Mouse (Mus musculus): ENCODE data around the gene Cdh18. TPM values are rescaled to one million over a fixed set of nuclear protein-coding genes. Genes with fewer than 3 reads are reported as not detected.
"Not testable (repeated sequence)": the region's sequence is repeated elsewhere in the genome, so short reads cannot be mapped to it uniquely, and the experiment has no call there.

Gene Cdh18
- polyA plus RNA-seq, 1 experiment from 2014 or later = 0.33 TPM

- no peak for ATAC-seq (replicated peaks; ENCODE audit: insufficient number of reproducible peaks, insufficient read depth, low FRiP score, low read depth)
- no peak overlapping the region for H3K9ac ChIP-seq
- no peaks in the 10 kb centered on the region for H3K27me3 ChIP-seq
- WGBS = 55% methylated on average over 5 of the region's 5 CpGs
- H3K27ac ChIP-seq = no peak overlapping the region
- H3K9me3 ChIP-seq (replicated peaks) = no peaks in the 10 kb centered on the region
- no peak overlapping the region for H3K4me3 ChIP-seq
- no peaks in the 10 kb centered on the region for H3K4me1 ChIP-seq (replicated peaks)
- H3K4me2 ChIP-seq = no peak overlapping the region
- no peaks in the 10 kb centered on the region for H3K36me3 ChIP-seq
Measured at GRCm38 (mm10) chr15:23257751-23258440, 709.1 kb downstream of the Cdh18 start.

GRCm38 (mm10) chr15:23278421-23278820 lies 729.6 kb downstream of the Cdh18 start:
- no peak for ATAC-seq (replicated peaks; ENCODE audit: insufficient number of reproducible peaks, insufficient read depth, low FRiP score, low read depth)

GRCm38 (mm10) chr15:23305018-23305417 lies 756.2 kb downstream of the Cdh18 start:
- Histone ChIP-seq H3K4me2 (no peak overlapping the region), H3K27me3 (no peaks in the 10 kb centered on the region), H3K4me3 (no peak overlapping the region), H3K4me1 (replicated peaks) (no peaks in the 10 kb centered on the region), H3K9me3 (replicated peaks) (no peaks in the 10 kb centered on the region), H3K27ac (no peak overlapping the region), H3K9ac (no peak overlapping the region), H3K36me3 (no peaks in the 10 kb centered on the region)
- WGBS = 53% methylated on average over 1 of the region's 1 CpGs
- no peak for ATAC-seq (replicated peaks; ENCODE audit: insufficient number of reproducible peaks, insufficient read depth, low FRiP score, low read depth)

More at GRCm38 (mm10) chr15:23278421-23278820, 729.6 kb downstream of the Cdh18 start:
- no peaks in the 10 kb centered on the region for H3K9me3 ChIP-seq (replicated peaks)
- no peak overlapping the region for H3K4me3 ChIP-seq
- H3K27me3 ChIP-seq = no peaks in the 10 kb centered on the region
- H3K27ac ChIP-seq = no peak overlapping the region
- WGBS = 70% methylated on average over 4 of the region's 4 CpGs
- H3K4me1 ChIP-seq (replicated peaks) = no peaks in the 10 kb centered on the region
- no peaks in the 10 kb centered on the region for H3K36me3 ChIP-seq
- no peak overlapping the region for H3K4me2 ChIP-seq
- H3K9ac ChIP-seq = no peak overlapping the region

GRCm38 (mm10) chr15:23316766-23317165 lies 767.9 kb downstream of the Cdh18 start:
- Histone ChIP-seq H3K4me3 (no peak overlapping the region), H3K27me3 (no peaks in the 10 kb centered on the region), H3K9me3 (replicated peaks) (no peaks in the 10 kb centered on the region), H3K4me2 (no peak overlapping the region), H3K9ac (no peak overlapping the region), H3K4me1 (replicated peaks) (no peaks in the 10 kb centered on the region), H3K36me3 (no peaks in the 10 kb centered on the region), H3K27ac (no peak overlapping the region)
- ATAC-seq (replicated peaks; ENCODE audit: insufficient number of reproducible peaks, insufficient read depth, low FRiP score, low read depth) = no peak
- 79% methylated on average over 3 of the region's 3 CpGs for WGBS

- Histone ChIP-seq H3K27ac (no peak overlapping the region), H3K4me3 (no peak overlapping the region), H3K36me3 (no peaks in the 10 kb centered on the region), H3K9ac (no peak overlapping the region), H3K4me1 (replicated peaks) (no peaks in the 10 kb centered on the region), H3K9me3 (replicated peaks) (no peaks in the 10 kb centered on the region), H3K4me2 (no peak overlapping the region), H3K27me3 (no peaks in the 10 kb centered on the region)
- no peak for ATAC-seq (replicated peaks; ENCODE audit: insufficient number of reproducible peaks, insufficient read depth, low FRiP score, low read depth)
Measured at GRCm38 (mm10) chr15:23317409-23317808, 768.6 kb downstream of the Cdh18 start.

GRCm38 (mm10) chr15:23340338-23340737 lies 791.5 kb downstream of the Cdh18 start:
- not testable (repeated sequence) for H3K36me3 ChIP-seq; H3K4me1 ChIP-seq (replicated peaks); ATAC-seq (replicated peaks; ENCODE audit: insufficient number of reproducible peaks, insufficient read depth, low FRiP score, low read depth); H3K9ac ChIP-seq; H3K9me3 ChIP-seq (replicated peaks); H3K27me3 ChIP-seq; H3K4me3 ChIP-seq; H3K27ac ChIP-seq; H3K4me2 ChIP-seq
- WGBS = no CpG with 5 or more reads among the region's 4 CpGs

- no peak overlapping the region for H3K27ac ChIP-seq
- ATAC-seq (replicated peaks; ENCODE audit: insufficient number of reproducible peaks, insufficient read depth, low FRiP score, low read depth) = no peak
- WGBS = 79% methylated on average over 2 of the region's 2 CpGs
Measured at GRCm38 (mm10) chr15:23351078-23351477, 802.3 kb downstream of the Cdh18 start.

GRCm38 (mm10) chr15:23366325-23366724 lies 817.5 kb downstream of the Cdh18 start:
- Histone ChIP-seq H3K4me2 (no peak overlapping the region), H3K4me1 (replicated peaks) (no peaks in the 10 kb centered on the region), H3K27ac (no peak overlapping the region), H3K9me3 (replicated peaks) (no peaks in the 10 kb centered on the region), H3K27me3 (no peaks in the 10 kb centered on the region), H3K36me3 (no peaks in the 10 kb centered on the region), H3K4me3 (no peak overlapping the region), H3K9ac (no peak overlapping the region)
- WGBS = 78% methylated on average over 3 of the region's 3 CpGs
- no peak for ATAC-seq (replicated peaks; ENCODE audit: insufficient number of reproducible peaks, insufficient read depth, low FRiP score, low read depth)

More at GRCm38 (mm10) chr15:23351078-23351477, 802.3 kb downstream of the Cdh18 start:
- H3K4me1 ChIP-seq (replicated peaks) = no peaks in the 10 kb centered on the region
- H3K4me2 ChIP-seq = no peak overlapping the region
- H3K4me3 ChIP-seq = no peak overlapping the region
- no peaks in the 10 kb centered on the region for H3K9me3 ChIP-seq (replicated peaks)
- no peaks in the 10 kb centered on the region for H3K27me3 ChIP-seq
- no peaks in the 10 kb centered on the region for H3K36me3 ChIP-seq
- H3K9ac ChIP-seq = no peak overlapping the region

- no peak overlapping the region for H3K4me3 ChIP-seq
- H3K9ac ChIP-seq = no peak overlapping the region
- H3K4me2 ChIP-seq = no peak overlapping the region
- no peak overlapping the region for H3K27ac ChIP-seq
- ATAC-seq (replicated peaks; ENCODE audit: insufficient number of reproducible peaks, insufficient read depth, low FRiP score, low read depth) = no peak
- no peaks in the 10 kb centered on the region for H3K27me3 ChIP-seq
- H3K9me3 ChIP-seq (replicated peaks) = no peaks in the 10 kb centered on the region
- 43% methylated on average over 1 of the region's 1 CpGs for WGBS
- H3K4me1 ChIP-seq (replicated peaks) = no peaks in the 10 kb centered on the region
- no peaks in the 10 kb centered on the region for H3K36me3 ChIP-seq
Measured at GRCm38 (mm10) chr15:23367712-23368111, 818.9 kb downstream of the Cdh18 start.

- WGBS = 83% methylated on average over 2 of the region's 2 CpGs
- Histone ChIP-seq H3K9ac (no peak overlapping the region), H3K27me3 (no peaks in the 10 kb centered on the region), H3K4me1 (replicated peaks) (no peaks in the 10 kb centered on the region), H3K36me3 (no peaks in the 10 kb centered on the region), H3K27ac (no peak overlapping the region), H3K4me2 (no peak overlapping the region), H3K4me3 (no peak overlapping the region), H3K9me3 (replicated peaks) (no peaks in the 10 kb centered on the region)
- no peak for ATAC-seq (replicated peaks; ENCODE audit: insufficient number of reproducible peaks, insufficient read depth, low FRiP score, low read depth)
Measured at GRCm38 (mm10) chr15:23378016-23378750, 829.4 kb downstream of the Cdh18 start.

- no peaks in the 10 kb centered on the region for H3K27me3 ChIP-seq
- no peaks in the 10 kb centered on the region for H3K9me3 ChIP-seq (replicated peaks)
- H3K4me3 ChIP-seq = no peak overlapping the region
- H3K4me2 ChIP-seq = no peak overlapping the region
- ATAC-seq (replicated peaks; ENCODE audit: insufficient number of reproducible peaks, insufficient read depth, low FRiP score, low read depth) = no peak
- H3K27ac ChIP-seq = no peak overlapping the region
- no peaks in the 10 kb centered on the region for H3K36me3 ChIP-seq
- WGBS = 63% methylated on average over 4 of the region's 4 CpGs
- H3K4me1 ChIP-seq (replicated peaks) = no peaks in the 10 kb centered on the region
- no peak overlapping the region for H3K9ac ChIP-seq
Measured at GRCm38 (mm10) chr15:23385816-23386215, 837.0 kb downstream of the Cdh18 start.

GRCm38 (mm10) chr15:23396646-23397045 lies 847.8 kb downstream of the Cdh18 start:
- H3K4me1 ChIP-seq (replicated peaks) = no peaks in the 10 kb centered on the region
- no peak overlapping the region for H3K4me2 ChIP-seq
- no peak overlapping the region for H3K27ac ChIP-seq
- H3K27me3 ChIP-seq = no peaks in the 10 kb centered on the region
- no peaks in the 10 kb centered on the region for H3K36me3 ChIP-seq
- H3K9ac ChIP-seq = no peak overlapping the region
- no peak for ATAC-seq (replicated peaks; ENCODE audit: insufficient number of reproducible peaks, insufficient read depth, low FRiP score, low read depth)
- no peak overlapping the region for H3K4me3 ChIP-seq
- H3K9me3 ChIP-seq (replicated peaks) = no peaks in the 10 kb centered on the region
